Mouse (Mus musculus): ENCODE results near the gene AC134908.4.
"Not testable (repeated sequence)": the region's sequence is repeated elsewhere in the genome, so short reads cannot be mapped to it uniquely, and the experiment has no call there.

The AC134908.4 gene

DNA sequence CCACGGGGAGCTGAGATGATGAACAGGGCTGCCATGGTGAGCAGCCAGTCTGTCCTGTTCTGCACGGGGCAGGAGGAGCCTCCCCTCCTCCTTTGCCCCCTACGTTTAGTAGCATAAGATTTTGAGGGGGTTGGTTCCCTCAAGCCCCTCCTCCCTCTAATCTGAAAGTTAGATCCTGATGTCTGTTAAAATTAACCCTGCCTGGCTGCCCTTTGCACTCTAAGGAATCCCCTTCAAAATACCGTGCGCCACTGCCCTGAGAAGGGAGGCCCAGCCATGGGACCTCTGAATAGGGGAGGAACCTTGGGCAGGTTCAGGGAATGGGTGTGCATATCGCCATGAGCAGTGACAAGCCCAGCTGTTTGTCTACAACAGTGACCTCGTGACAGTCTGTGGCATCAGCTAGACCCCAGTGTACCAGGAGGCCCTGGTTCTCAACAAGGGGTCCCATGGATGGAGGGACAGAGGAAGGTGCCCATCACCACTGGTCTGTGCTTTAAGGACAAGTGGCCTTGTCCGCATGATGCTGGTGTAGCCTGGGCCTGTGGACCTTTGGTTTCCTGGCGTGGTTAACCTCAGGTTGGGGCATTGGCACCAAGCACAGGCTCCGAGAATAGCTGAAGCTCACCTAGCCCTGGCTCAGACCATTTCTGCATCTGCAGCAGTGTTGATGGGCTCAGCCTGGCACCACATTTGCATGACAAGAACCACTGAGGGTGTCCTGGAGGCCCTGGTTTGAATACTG is 20.0 kb downstream of the AC134908.4 start:
- no peak for DNase-seq (ENCODE audit: low spot score in 2 of 2)

DNA sequence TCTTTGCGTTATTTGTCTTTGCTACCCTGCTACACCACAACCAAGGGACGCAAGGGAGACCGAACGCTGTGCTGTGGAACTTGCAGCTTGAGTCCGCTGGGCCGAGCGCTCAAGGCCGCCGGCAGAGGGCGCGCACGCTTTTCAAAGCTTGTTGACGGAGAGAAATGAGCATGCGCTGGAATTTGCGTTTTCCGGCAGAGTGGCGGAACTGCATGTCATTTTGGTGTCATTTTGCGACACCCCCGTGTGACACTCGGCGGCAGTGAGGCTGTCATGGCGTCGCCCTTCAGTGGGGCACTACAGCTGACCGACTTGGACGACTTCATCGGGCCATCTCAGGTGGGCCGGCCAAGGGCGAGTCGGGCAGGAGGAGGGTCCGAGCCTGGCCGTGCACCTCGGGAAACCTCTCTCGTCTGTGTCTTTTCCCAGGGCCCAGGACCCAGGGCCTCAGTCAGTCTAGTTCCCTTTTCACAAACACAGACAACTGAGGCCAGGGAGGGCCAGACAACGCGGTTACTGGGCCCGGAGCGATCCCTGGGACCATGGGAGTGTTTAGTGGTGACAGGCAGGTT is 21.8 kb downstream of the AC134908.4 start, which contains the start of gene Narfl:
Gene Narfl, plus strand, starts transcription at position 228 of the 572 bp plus-strand sequence.
- peak; percentile 98 to 99 for DNase-seq (ENCODE audit: low spot score in 2 of 2)

DNA sequence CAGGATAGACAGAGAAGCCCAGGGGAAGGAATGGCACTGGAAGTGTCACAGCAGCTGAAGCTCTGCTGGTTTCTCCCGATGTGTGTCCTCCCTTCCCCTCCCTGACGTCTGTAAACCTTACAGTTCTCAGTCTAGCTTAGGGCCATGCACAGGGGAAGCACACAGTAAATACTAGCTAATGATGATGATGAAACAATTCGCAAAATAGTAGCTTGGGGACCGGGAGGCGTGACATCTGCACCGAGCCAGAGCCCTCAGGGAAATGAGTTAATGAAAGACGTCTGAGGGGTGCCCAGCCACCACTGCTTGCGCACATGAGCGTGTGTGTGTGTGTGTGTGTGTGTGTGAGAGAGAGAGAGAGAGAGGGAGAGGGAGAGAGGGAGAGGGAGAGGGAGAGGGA is 26.1 kb downstream of the AC134908.4 start:
- DNase-seq (ENCODE audit: low spot score in 2 of 2) = no peak

DNA sequence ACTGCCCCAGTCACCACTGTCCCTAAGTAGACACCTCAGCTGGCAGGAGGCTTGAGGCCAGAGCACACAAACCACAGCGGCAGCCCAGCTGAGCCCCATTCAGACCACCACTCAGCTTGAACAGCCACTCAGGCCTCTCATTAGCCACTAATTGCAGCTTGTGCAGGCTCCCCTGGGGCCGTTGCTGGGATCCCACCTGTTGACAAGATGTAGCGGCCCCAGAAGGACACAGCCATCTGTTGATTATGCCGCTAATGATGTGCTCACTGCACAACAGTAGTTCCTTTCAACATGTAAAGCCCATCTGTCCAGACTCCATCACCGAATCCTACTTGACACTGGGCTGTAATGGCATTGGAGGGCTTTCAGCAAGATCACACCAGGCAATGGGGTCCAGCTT is 29.6 kb downstream of the AC134908.4 start:
- DNase-seq (ENCODE audit: low spot score in 2 of 2) = no peak

DNA sequence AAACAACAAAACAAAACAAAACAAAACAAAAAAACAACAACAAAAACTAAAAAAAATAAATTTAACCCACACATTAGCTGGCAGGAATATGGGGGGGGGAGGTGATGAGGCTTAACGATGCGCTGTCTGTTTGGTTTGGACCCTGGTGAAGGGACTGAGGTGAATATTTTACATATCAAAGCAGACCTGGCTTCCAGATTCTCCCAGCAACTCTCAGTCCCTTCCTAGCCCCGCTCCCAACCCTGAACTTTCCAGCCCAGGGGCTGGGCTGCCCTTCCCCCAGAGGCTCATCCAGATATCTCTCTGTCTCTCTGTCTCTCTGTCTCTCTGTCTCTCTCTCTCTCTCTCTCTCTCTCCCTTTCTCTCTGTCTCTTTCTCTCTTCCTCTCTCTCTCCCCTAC is 32.9 kb downstream of the AC134908.4 start:
- DNase-seq (ENCODE audit: low spot score in 2 of 2) = no peak

DNA sequence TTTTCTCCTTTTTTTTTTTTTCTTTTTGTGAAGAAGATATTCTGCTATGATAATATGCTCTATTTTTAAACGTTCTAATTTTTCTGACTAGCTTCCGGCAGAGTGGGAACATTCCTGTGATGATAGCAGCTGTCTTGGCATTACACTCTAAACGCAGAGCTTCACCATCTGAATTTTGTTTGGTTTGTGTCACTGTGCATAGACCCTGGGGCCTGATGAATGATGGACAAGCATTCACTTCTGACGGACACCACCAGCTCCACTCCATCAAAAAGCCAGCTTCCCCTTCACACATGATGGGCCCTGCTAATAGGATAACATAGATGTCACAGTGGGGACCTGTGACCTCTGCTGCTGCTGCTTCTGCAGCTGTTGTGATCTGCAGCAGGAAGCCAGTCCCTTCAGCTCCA is 33.9 kb downstream of the AC134908.4 start:
- peak; percentile 44 to 73 for DNase-seq (ENCODE audit: low spot score in 2 of 2)

DNA sequence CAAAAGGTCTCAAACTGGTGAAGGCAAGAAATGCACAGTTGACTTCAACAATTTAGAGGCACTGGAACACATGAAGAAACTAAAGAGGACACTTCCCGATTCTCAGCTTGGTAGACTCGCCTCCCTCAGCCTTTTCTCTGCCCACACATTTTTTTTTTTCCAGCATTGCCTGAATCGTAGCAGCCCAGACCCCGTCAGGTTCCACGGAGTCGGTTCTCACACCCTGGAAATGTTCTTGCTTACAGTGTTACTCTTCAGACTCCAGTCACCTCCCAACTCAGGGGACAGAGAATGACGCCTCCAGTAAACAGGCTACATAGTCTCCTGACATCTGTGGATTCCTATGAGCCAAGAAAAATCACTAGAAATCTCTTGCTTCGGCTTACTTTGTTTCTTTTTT is 35.3 kb downstream of the AC134908.4 start:
- no peak for DNase-seq (ENCODE audit: low spot score in 2 of 2)

DNA sequence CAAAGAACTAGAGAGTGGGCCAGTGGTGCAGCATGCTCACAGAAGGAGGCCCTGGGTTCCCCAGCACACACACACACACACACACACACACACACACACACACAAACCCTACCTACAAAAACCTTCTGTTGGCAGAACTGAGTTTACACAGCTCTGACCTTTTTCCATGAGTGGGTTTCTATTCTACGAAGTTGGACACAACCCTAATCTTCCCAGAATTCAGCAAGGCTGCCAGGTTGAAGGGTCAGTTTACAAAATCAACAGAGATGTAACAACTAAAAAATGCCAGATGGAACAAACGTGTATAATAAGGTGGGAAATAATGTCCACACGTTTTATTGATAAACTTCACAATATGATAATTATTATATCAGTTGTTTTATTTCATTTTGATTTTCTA is 37.8 kb downstream of the AC134908.4 start:
- no peak for DNase-seq (ENCODE audit: low spot score in 2 of 2)

DNA sequence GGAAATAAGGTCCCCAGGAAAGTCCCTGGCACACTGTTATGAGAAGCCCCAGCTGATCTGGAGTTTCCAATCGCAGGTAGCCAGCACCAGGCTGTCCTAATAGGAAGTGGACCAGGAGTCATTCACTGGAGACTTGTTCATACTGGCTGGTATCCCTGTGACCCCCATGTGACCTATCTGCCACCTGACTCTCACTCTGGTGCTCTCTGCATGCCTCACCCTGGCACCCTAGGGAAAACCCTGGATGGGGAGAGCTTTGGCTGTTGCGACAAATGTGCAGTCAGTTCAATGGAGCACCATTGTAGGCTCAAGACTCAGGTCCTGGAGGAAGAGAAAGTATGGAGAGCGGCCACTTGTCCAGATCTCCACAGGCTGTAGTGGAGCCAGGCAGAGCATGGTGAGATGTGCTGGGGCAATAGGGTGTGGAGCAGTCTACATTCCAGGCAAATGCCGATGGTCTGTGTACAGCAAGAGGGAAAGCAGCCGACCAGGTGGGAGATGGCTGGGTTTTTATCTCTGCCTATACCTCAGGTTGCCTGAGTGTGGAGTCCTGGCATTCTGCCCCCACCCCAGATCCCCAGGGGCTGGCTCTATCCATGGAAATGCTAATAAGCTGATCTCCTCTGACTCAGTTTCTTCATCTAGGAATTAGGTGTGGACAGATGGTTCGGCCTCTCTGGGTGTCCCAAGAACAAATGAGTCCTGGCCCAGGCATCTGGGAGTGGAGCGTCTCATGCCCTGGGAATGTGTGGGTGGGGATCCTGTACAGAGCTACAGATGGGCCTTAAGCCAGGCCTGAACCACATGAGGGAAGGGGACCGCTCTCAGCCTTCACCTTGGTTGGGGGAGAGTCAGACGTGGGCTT is 38.8 kb downstream of the AC134908.4 start:
- no peak for DNase-seq (ENCODE audit: low spot score in 2 of 2)

DNA sequence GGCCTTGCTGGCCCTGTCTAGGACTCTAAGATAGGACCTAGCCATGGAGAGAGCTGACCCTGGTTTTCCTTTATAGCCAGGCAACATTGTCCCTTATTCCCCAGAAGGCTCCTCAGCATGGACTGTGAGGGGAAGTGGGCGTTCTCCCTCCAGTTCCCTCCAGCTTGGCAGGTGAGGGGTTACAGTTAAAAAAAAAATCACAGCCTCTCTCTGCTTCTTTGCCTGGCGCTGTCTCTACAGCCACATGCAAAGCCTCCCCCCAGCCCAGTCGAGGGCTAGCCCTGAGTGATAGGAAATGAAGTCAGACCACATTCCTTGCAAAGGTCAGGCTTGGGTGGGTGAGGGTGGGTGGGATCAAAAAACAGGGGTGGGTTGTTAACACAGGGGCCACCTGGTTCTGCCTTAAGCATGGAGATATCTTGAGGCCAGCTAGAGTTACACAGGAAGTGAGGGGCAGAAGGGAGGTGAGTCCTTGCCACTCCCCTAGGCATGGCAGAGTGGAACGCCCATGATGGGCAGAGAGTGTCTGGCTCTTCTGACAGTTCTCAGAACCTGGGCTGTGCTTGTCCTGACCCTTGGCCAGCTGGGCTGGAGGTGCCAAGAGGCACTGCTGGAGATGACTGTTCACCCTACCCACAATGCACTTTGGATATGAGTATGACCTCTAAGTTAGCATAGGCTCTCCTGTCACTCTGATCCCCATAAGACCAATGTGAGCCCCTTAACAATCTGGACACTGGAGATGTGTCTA is 39.7 kb downstream of the AC134908.4 start:
- no peak for DNase-seq (ENCODE audit: low spot score in 2 of 2)

DNA sequence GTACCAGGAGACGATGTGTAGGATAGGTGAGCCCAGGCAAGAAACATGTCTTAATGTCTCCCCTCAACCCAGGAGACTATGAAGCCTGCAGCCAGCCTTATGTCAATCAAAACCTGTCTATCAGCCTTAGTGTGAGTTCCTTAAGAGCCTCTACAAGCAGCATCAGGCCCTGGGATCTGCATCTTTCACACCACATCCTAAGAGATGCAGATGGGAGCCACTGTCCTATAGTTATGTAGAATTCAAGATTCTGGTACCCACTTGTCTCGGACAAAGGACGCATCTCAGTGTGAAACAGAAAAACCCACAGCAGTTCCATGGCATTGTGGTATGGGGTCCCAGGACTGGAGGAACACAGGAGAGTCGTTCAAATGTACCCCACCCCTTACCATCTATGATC is 40.4 kb downstream of the AC134908.4 start:
- DNase-seq (ENCODE audit: low spot score in 2 of 2) = no peak

DNA sequence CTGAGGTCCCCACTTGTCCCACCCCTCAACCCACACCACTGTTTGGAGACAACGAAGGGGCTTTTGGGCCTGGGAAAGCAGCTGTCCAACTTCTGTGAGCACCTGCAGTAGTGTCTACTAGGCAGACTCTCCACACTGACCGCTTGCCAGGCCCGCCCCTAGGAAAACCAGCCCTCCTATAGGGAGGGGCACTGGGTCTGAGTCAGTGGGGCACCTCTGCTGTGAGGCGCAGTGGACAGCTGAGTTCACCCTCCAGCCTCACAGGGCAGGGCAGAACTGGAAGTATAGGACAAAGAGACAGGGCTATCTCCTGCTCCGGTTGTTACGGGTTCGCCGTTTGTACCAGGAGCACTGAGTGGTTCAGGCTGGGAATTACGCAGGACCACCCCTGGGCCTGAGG is 41.2 kb downstream of the AC134908.4 start, which contains the start of gene Msln:
Gene Msln, minus strand, starts transcription at position 138 of the 400 bp plus-strand sequence.
- no peak for DNase-seq (ENCODE audit: low spot score in 2 of 2)

DNA sequence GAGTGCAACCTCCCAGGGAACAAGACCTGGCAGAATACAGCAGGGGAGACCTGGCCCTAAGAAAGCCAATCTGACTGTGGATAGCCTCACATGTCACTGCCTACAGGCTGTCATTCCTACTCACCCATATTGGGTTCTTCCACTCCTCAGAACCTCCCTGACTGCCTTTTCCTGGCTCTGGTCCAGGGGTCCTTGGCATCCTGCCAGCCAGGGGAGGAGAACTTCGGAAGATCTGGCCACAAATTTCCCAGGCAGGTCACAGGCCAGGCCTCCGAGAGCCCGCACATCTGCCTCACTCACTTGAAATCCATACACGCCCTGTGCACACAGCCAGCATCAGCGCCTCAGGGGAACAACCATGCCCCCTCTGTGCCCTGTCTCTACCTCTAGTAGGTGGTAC is 44.0 kb downstream of the AC134908.4 start:
- DNase-seq (ENCODE audit: low spot score in 2 of 2) = peak in 1 of 2 experiments; percentile 73

DNA sequence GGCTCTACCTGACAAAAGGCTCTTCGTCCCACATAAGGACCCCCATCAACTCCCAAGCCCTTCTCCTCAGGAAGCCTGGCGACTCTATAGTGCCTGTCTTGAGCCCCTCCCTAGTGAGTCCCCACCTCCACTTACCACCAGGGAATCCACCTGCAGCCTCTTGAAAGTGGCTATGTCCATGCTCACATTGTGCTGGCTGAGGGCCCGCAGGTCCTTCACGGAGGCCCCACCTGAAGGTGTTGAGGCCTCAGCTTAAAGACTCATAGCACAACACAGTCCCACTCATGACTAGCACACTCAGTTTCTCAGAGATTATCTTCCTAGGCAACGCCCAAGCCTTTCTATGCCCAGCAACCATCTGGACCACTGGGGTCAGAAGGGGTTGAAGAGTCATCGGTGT is 46.1 kb downstream of the AC134908.4 start:
- DNase-seq (ENCODE audit: low spot score in 2 of 2) = no peak

DNA sequence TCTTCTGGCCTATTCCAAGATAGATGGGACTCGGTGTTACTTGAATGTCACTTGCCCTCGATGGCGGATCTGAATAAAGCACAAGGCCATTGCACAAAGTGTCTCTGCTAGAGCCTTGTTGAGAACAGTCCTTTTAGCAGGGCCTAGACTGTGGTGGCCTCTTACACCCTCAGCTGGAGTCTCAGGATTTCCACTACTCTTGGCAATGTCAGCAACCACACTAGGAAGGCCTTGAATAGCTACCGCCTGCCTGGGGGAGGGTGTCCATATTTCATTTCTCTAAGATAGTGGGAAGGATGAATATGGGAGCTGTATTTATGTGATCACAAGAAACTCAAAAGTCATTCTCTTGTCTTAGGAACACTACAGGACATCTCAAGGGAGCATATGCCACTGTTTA is 47.2 kb downstream of the AC134908.4 start:
- no peak for DNase-seq (ENCODE audit: low spot score in 2 of 2)

DNA sequence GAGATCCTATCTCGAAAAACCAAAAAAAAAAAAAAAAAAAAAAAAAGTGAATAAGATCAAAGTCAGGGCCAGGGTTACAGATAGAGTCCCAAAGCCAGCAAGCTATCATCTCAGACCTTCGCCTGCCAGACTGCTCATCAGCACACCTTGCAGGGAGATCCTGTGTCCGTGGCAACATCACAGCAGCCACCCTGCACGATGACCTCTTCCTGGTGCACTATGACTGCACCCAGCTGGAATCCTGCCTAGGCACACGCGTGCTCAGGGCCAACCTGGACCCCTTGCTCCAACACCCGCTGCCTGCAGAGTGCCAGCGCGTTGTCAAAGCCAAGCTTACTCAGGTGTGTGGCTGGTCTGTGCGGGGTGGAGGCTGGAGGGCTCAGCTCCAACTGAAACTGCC is 51.1 kb downstream of the AC134908.4 start:
- no peak for DNase-seq (ENCODE audit: low spot score in 2 of 2)

DNA sequence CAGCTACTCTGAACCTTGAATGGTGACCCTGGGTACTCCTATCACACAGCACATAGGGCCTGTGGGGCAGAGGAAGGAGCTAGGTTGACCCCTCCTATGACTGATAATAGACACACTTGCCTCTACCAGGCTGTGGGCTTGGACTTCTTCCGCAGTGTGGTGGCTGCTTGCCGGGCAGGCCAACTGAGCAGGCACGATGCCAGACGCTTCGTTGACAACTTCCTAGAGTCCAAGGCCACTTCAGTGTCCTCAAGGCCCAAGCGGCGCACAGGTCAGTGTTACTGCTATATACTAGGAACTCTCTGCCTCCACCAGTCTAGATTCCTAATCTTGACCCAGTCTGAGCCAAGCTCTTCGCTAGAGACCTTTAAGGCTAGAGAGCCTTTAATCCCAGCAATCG is 51.6 kb downstream of the AC134908.4 start:
- DNase-seq (ENCODE audit: low spot score in 2 of 2) = no peak

DNA sequence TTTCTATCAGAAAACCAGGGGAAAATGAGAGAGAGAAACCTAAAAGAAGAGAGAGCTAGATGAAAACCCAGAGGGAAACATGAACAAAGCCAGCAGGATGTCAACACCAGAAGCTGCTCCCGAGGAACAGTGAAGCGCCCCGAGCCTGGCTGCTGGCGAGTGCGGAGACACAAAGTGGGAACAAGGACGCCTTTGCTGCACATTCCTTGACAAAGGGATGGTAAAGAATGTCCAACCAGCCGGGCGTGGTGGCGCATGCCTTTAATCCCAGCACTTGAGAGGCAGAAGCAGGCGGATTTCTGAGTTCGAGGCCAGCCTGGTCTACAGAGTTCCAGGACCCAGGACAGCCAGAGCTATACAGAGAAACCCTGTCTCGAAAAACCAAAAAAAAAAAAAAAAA is 54.0 kb downstream of the AC134908.4 start:
- DNase-seq (ENCODE audit: low spot score in 2 of 2) = not testable (repeated sequence)
